Mouse (Mus musculus) liver, postnatal 0 days (tissue): ENCODE results near the gene Plekha7. TPM values are rescaled to one million over a fixed set of nuclear protein-coding genes. Genes with fewer than 3 reads are reported as not detected.

Experiments
- ATAC-seq: fragments of 200-750 bp; cut with Nextera tagmentation; 2 replicates; pipeline ENCODE4 v1.8.0; 2017; ENCODE audit warnings: mild to moderate bottlenecking, moderate library complexity
- DNase-seq: peaks from one replicate; pipeline ENCODE4 v3.0.0-alpha.2; 2016
- H3K27ac ChIP-seq: fragments of 300-500 bp; sonication (generic); 2 replicates; pipeline ENCODE4 v1.5.1; 2014; ENCODE audit warnings: antibody characterized with exemption, moderate library complexity, mild to moderate bottlenecking, low read depth
- H3K27me3 ChIP-seq: fragments of 300-500 bp; sonication (generic); 2 replicates; pipeline ENCODE4 v1.6.1; 2014; ENCODE audit warnings: low read length, control low read depth, mixed read lengths; ENCODE audit not compliant: insufficient read depth
- H3K36me3 ChIP-seq: fragments of 300-500 bp; sonication (generic); replicated peaks from 2 replicates; pipeline ENCODE4 v1.6.1; 2014; ENCODE audit warnings: mild to moderate bottlenecking, control low read depth, low read length, moderate library complexity, mixed read lengths; ENCODE audit not compliant: insufficient read depth
- H3K4me1 ChIP-seq: fragments of 300-500 bp; sonication (generic); 2 replicates; pipeline ENCODE4 v1.6.1; 2014; ENCODE audit warnings: antibody characterized with exemption, mild to moderate bottlenecking, control low read depth; ENCODE audit not compliant: insufficient read depth
- H3K4me2 ChIP-seq: fragments of 300-500 bp; sonication (generic); 2 replicates; pipeline ENCODE4 v1.6.1; 2014; ENCODE audit warnings: low read depth, mild to moderate bottlenecking, low read length, moderate library complexity, mixed read lengths
- H3K4me3 ChIP-seq: fragments of 300-500 bp; sonication (generic); 2 replicates; pipeline ENCODE4 v1.5.1; 2014; ENCODE audit warnings: low read depth, low read length
- H3K9ac ChIP-seq: fragments of 300-500 bp; sonication (generic); replicated peaks from 2 replicates; pipeline ENCODE4 v1.6.1; 2014; ENCODE audit warnings: mild to moderate bottlenecking, moderate library complexity
- H3K9me3 ChIP-seq: fragments of 300-500 bp; sonication (generic); 2 replicates; pipeline ENCODE4 v1.6.1; 2016; ENCODE audit warnings: mild to moderate bottlenecking, control low read depth, low read length, mixed read lengths
- CTCF ChIP-seq: sonication (generic); IDR thresholded peaks from 2 replicates; pipeline ENCODE4 v1.5.1; 2016; ENCODE audit warnings: antibody characterized with exemption, low read depth
- EP300 ChIP-seq: IDR thresholded peaks from 2 replicates; pipeline ENCODE4 v1.6.1; 2016; ENCODE audit warnings: antibody characterized with exemption, low read depth, mild to moderate bottlenecking
- WGBS: fragments of 180-500 bp; shearing (Covaris S2); extraction: QIAGEN DNeasy Blood & Tissue Kit; methylation state at CpG from one replicate; pipeline ENCODE4 v1.1.7; 2014; ENCODE audit not compliant: insufficient replicate concordance; 5-methylcytosine and 5-hydroxymethylcytosine counted together
- polyA plus RNA-seq: library from polyadenylated mRNA; unstranded; fragments of >200 nt; fragmentation: Nextera tagmentation; extraction: Ambion mirVana; gene quantifications from 2 replicates; pipeline ENCODE4 v1.2.1, GENCODE M21; 2015

Gene Plekha7
- polyA plus RNA-seq, 1 experiment from 2014 or later, result 1.8 TPM

DNA sequence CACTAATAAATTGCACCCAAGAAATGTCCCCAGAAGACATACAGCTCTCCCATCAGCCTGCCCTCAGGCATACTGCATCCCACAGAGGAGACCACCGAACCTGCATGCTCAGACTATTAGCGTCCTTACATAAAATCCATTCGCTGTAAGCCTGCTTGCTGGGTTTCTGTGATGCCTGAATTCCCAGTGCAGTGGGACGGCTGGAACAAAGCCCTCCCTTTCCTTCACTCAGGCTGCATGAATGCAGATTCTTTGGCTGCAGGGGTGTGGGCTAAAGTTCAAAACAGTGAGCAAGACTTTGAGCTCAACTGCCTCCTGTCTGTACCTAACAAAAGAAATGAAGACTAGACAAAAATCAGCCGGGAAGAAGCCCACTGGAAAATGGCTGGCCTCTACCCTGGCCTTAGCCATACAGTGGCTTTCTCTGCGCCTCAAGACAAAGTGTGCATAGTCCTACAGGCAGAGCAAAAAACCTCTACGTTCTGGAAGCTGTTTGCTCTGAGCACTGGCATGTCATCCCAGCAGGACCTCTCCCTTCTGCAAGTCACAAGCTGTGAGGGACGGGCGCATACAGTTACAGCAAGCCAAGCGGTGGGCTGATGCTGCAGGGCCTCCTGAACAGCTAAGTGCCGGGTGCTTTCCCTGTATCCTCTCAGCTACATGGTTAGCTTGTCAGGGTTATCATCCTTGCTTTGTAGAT lies 123.7 kb downstream of the Plekha7 start:
- no peaks in the 10 kb centered on the region for H3K36me3 ChIP-seq
- TF ChIP-seq EP300 (no peak), CTCF (no peak)
- no peaks in the 10 kb centered on the region for H3K4me1 ChIP-seq
- WGBS, result 68% methylated on average over 11 of the region's 11 CpGs
- H3K9ac ChIP-seq, result no peak overlapping the region
- no peaks in the 10 kb centered on the region for H3K27me3 ChIP-seq
- H3K4me2 ChIP-seq, result no peak overlapping the region
- DNase-seq (no peak), ATAC-seq (no peak)
- no peak overlapping the region for H3K4me3 ChIP-seq
- H3K9me3 ChIP-seq, result no peaks in the 10 kb centered on the region
- no peak overlapping the region for H3K27ac ChIP-seq

DNA sequence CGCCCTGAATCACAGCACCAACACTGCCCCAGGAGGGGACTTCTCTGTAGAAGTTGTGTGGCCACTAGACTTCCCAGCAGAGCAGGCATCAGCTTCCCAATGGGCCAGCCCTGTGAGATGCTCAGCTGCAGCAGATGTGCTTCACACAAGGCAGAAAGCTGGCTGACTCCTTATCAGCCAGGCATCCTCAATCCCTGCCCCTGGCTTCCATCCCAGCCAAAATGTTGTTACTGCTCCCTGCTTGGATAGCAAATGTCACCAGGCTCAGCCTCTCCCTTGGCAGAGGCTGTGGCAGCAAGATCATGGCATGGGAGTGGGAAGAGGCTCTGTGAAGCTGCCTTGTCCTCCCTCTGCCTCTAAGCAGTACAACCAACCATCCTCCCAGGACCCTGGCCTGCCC lies 125.7 kb downstream of the Plekha7 start:
- no peaks in the 10 kb centered on the region for H3K36me3 ChIP-seq
- no peak overlapping the region for H3K4me2 ChIP-seq
- H3K9ac ChIP-seq, result no peak overlapping the region
- WGBS, result 60% methylated on average over 1 of the region's 1 CpGs
- ATAC-seq, result no peak
- TF ChIP-seq EP300 (no peak), CTCF (no peak)
- H3K4me1 ChIP-seq, result no peaks in the 10 kb centered on the region
- H3K27ac ChIP-seq, result no peak overlapping the region
- DNase-seq, result no peak
- H3K4me3 ChIP-seq, result no peak overlapping the region
- H3K9me3 ChIP-seq, result no peaks in the 10 kb centered on the region
- no peaks in the 10 kb centered on the region for H3K27me3 ChIP-seq

DNA sequence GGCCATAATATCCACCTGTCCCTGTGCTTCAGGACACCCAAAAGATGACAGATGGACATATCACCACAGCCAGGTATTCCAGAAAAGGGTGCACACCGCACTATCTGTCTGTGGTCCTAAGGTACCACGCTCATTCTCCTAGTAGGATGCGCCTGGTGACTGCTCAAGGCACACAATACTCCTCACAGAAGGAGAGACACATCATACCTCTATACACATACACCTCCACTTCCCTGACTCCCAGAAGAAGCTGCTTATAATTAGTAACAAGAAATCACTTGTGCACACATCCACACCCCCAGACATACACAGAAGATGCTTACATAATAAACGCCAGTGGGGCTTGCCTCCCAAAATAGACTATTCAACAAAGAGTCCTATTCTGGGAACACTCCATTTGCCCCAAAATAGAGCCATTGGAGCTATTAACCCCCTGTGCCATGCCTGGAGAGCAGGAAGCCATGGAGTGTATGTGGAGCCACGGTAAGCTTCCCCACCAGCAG lies 126.7 kb downstream of the Plekha7 start:
- 82% methylated on average over 5 of the region's 5 CpGs for WGBS
- no peak overlapping the region for H3K4me3 ChIP-seq
- H3K36me3 ChIP-seq, result no peaks in the 10 kb centered on the region
- ATAC-seq (no peak), DNase-seq (no peak)
- H3K4me1 ChIP-seq, result no peaks in the 10 kb centered on the region
- H3K27ac ChIP-seq, result no peak overlapping the region
- TF ChIP-seq CTCF, result no peak
- no peak for TF ChIP-seq EP300
- no peak overlapping the region for H3K9ac ChIP-seq
- no peaks in the 10 kb centered on the region for H3K9me3 ChIP-seq
- H3K4me2 ChIP-seq, result no peak overlapping the region
- H3K27me3 ChIP-seq, result no peaks in the 10 kb centered on the region

DNA sequence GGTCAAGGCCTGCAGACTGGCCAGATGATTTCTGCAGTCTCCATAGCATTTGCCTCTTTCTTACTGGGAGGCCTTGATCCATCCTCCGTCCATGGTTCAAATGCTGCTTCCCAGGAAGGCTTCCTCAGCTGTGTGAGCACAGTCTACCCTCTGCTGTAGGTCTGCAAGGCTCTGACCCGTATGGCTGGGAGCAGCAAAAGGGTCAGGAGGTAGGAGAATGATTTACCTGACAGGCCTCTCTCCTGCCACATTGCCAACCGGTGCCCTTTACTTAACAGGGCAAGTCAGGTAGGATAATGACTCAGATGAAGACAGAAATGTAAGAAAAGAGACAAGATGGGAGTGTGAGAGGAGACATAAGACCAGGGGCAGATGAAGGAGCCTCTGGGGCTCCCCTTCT lies 129.3 kb downstream of the Plekha7 start:
- TF ChIP-seq CTCF, result no peak
- TF ChIP-seq EP300, result no peak
- no peaks in the 10 kb centered on the region for H3K4me1 ChIP-seq
- 74% methylated on average over 3 of the region's 3 CpGs for WGBS

DNA sequence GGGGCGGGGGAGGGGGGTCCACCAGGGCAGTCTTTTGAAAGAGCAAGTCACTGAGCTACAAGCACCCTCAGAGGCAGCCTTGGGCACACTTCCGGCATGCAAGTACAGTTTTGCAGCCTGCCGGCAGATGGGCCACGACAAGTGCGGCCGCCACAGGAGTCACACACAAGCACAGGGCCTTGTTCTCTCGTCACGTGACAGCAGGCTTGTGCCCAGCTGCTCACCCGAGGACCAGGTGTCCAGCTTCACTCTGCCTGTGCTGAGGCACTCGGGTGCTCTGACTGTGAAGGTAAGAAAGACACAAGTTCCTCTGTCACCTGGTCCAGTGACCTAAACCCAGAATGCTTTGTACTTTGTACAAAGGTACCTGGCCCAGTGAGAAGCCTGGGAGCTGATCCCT lies 135.4 kb downstream of the Plekha7 start:
- TF ChIP-seq EP300 (no peak), CTCF (no peak)
- Histone ChIP-seq H3K4me3 (no peak overlapping the region), H3K27me3 (no peaks in the 10 kb centered on the region), H3K36me3 (no peaks in the 10 kb centered on the region), H3K4me2 (no peak overlapping the region), H3K4me1 (no peaks in the 10 kb centered on the region), H3K9ac (no peak overlapping the region), H3K9me3 (no peaks in the 10 kb centered on the region), H3K27ac (no peak overlapping the region)
- WGBS, result 71% methylated on average over 10 of the region's 10 CpGs
- DNase-seq, result no peak
- no peak for ATAC-seq

More for the DNA sequence above, 129.3 kb downstream of the Plekha7 start:
- no peak overlapping the region for H3K4me2 ChIP-seq
- no peaks in the 10 kb centered on the region for H3K9me3 ChIP-seq
- H3K36me3 ChIP-seq, result no peaks in the 10 kb centered on the region
- H3K4me3 ChIP-seq, result no peak overlapping the region
- no peak overlapping the region for H3K27ac ChIP-seq
- DNase-seq (no peak), ATAC-seq (no peak)
- no peak overlapping the region for H3K9ac ChIP-seq
- no peaks in the 10 kb centered on the region for H3K27me3 ChIP-seq

DNA sequence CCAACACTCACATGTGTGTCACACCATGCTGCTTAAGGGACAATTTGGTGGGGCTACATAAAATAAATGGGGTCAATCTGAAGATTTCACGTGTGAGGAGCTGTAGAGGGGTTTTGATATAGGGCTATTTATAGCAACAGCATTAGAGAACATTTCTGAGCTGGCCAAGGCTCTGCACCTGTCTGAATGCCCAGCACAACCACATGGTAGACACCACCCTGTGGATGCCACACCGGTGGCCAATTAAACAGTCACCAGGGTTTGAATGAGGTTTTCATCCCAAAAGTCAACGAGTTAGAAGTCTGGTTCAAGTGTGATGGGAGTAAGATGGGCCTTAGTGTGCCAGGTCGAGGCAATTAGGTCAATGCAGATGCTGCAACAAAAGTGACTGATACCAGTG lies 138.8 kb downstream of the Plekha7 start:
- Histone ChIP-seq H3K4me1 (no peaks in the 10 kb centered on the region), H3K4me2 (no peak overlapping the region), H3K4me3 (no peak overlapping the region), H3K9me3 (no peaks in the 10 kb centered on the region), H3K36me3 (no peaks in the 10 kb centered on the region), H3K27me3 (no peaks in the 10 kb centered on the region), H3K9ac (no peak overlapping the region), H3K27ac (no peak overlapping the region)
- no peak for DNase-seq
- WGBS, result 67% methylated on average over 4 of the region's 4 CpGs
- ATAC-seq, result no peak
- no peak for TF ChIP-seq EP300
- no peak for TF ChIP-seq CTCF
